ENCODE assay signal across 16 mouse cellular contexts in the genomic region with DNA sequence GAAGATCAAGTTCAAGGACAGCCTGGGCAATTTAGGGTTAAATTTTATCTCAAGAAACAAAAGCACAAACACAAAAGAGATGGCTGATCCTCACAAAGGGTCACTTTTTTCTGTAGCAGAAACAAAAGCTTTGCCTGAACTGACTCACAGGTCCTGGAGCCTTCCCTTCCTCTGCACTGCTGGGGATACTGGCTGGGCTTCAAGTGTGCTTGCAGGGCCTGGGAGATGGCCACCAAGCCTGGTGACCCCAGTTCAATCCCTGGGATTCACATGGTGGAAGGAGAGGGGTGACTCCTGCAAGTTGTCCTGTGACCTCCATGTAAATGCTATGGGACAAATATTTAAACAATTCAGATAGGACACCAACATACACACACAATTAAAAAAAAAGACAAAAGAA. TPM values are rescaled to one million over a fixed set of nuclear protein-coding genes. Genes with fewer than 3 reads are reported as not detected.
A peak's percentile ranks its signal among the peaks of the same experiment; 100 is the strongest.
DNase-seq lines count a peak whose midpoint lies in the region; ATAC-seq lines count a peak whose summit lies in the region.
"Had no signal": no experiment of that assay in that cellular context is flagged by ENCODE, and none has a peak within 500 bp of the region (broad histone marks: within the 10 kb centered on the region; RNA-seq: fewer than 3 reads in every experiment).

No protein-coding gene starts in this region.

- H3K9me3 ChIP-seq in forebrain, embryonic 15.5 days = no peaks in the 10 kb centered on the region
- no peaks in the 10 kb centered on the region for H3K9me3 ChIP-seq in forebrain, embryonic 11.5 days (ENCODE audit: control insufficient read depth, low read length)
- no peaks in the 10 kb centered on the region for H3K9me3 ChIP-seq in kidney, embryonic 15.5 days (replicated peaks)
- no peaks in the 10 kb centered on the region for H3K9me3 ChIP-seq in midbrain, embryonic 15.5 days
- H3K9me3 ChIP-seq in midbrain, embryonic 13.5 days = no peaks in the 10 kb centered on the region
- H3K9me3 ChIP-seq in neural tube, embryonic 15.5 days (replicated peaks) = no peaks in the 10 kb centered on the region
- H3K9me3 ChIP-seq: embryonic facial prominence, embryonic 12.5 days; G1E had no signal

- no peaks in the 10 kb centered on the region for H3K27me3 ChIP-seq in forebrain, embryonic 15.5 days
- no peaks in the 10 kb centered on the region for H3K27me3 ChIP-seq in forebrain, embryonic 11.5 days (ENCODE audit: control insufficient read depth, insufficient read depth, low read length)
- H3K27me3 ChIP-seq in kidney, embryonic 15.5 days = no peaks in the 10 kb centered on the region
- H3K27me3 ChIP-seq in midbrain, embryonic 15.5 days (replicated peaks) = no peaks in the 10 kb centered on the region
- H3K27me3 ChIP-seq in midbrain, embryonic 13.5 days = no peaks in the 10 kb centered on the region
- no peaks in the 10 kb centered on the region for H3K27me3 ChIP-seq in neural tube, embryonic 15.5 days (replicated peaks)
- H3K27me3 ChIP-seq: embryonic facial prominence, embryonic 12.5 days had no signal

- H3K9ac ChIP-seq in forebrain, embryonic 15.5 days (replicated peaks) = no peak overlapping the region
- H3K9ac ChIP-seq in forebrain, embryonic 11.5 days (ENCODE audit: low read length) = no peak overlapping the region
- H3K9ac ChIP-seq in kidney, embryonic 15.5 days = no peak overlapping the region
- H3K9ac ChIP-seq in midbrain, embryonic 15.5 days = no peak overlapping the region
- H3K9ac ChIP-seq in midbrain, embryonic 13.5 days (replicated peaks) = no peak overlapping the region
- H3K9ac ChIP-seq in neural tube, embryonic 15.5 days (replicated peaks) = no peak overlapping the region
- H3K9ac ChIP-seq: embryonic facial prominence, embryonic 12.5 days had no signal

- ATAC-seq in forebrain, embryonic 15.5 days (replicated peaks) = no peak
- no peak for ATAC-seq in forebrain, embryonic 11.5 days (replicated peaks; ENCODE audit: low FRiP score)
- no peak for ATAC-seq in kidney, embryonic 15.5 days (replicated peaks; ENCODE audit: low FRiP score)
- ATAC-seq in midbrain, embryonic 15.5 days (replicated peaks) = no peak
- no peak for ATAC-seq in midbrain, embryonic 13.5 days
- ATAC-seq in neural tube, embryonic 15.5 days (ENCODE audit: low FRiP score) = no peak

- H3K36me3 ChIP-seq in forebrain, embryonic 15.5 days = peaks cover 8% of the 10 kb centered on the region; the same call in 1 of the 2 replicates
- no peaks in the 10 kb centered on the region for H3K36me3 ChIP-seq in forebrain, embryonic 11.5 days (ENCODE audit: control insufficient read depth, insufficient read depth, low read length)
- H3K36me3 ChIP-seq in kidney, embryonic 15.5 days = peaks cover 11% of the 10 kb centered on the region
- peaks cover 5% of the 10 kb centered on the region; the same call in 1 of the 2 replicates for H3K36me3 ChIP-seq in midbrain, embryonic 15.5 days (replicated peaks)
- peaks cover 15% of the 10 kb centered on the region for H3K36me3 ChIP-seq in midbrain, embryonic 13.5 days
- H3K36me3 ChIP-seq in neural tube, embryonic 15.5 days = peaks cover 5% of the 10 kb centered on the region; the same call in 1 of the 2 replicates

- peak overlapping the region; percentile 96; the same call in 1 of the 2 replicates for H3K27ac ChIP-seq in forebrain, embryonic 15.5 days (replicated peaks)
- no peak overlapping the region for H3K27ac ChIP-seq in forebrain, embryonic 11.5 days (ENCODE audit: low read depth, low read length)
- 0 out of 2 replicates have a peak overlapping the region, but pooled peaks have one; percentile 13 for H3K27ac ChIP-seq in kidney, embryonic 15.5 days
- peak overlapping the region; percentile 89; the same call in 1 of the 2 replicates for H3K27ac ChIP-seq in midbrain, embryonic 15.5 days
- H3K27ac ChIP-seq in midbrain, embryonic 13.5 days = no peak overlapping the region; the same call in 1 of the 2 replicates
- H3K27ac ChIP-seq in neural tube, embryonic 15.5 days (replicated peaks) = peak overlapping the region; percentile 88; the same call in 1 of the 2 replicates

- DNase-seq in forebrain, embryonic 11.5 days (ENCODE audit: low spot score) = no peak
- no peak for DNase-seq in kidney, adult 9 months
- no peak for DNase-seq in adrenal gland, postnatal 25 days
- DNase-seq: cerebellum, postnatal 10 days; gastrocnemius, postnatal 36 days; kidney, postnatal 25 days; right cerebral cortex, postnatal 4 days; thymus, postnatal 36 days had no signal

- peaks cover 55% of the 10 kb centered on the region for H3K4me1 ChIP-seq in forebrain, embryonic 15.5 days
- peaks cover 13% of the 10 kb centered on the region; the same call in 1 of the 2 replicates for H3K4me1 ChIP-seq in forebrain, embryonic 11.5 days (replicated peaks; ENCODE audit: control insufficient read depth, insufficient read depth, low read length)
- H3K4me1 ChIP-seq in kidney, embryonic 15.5 days = peaks cover 68% of the 10 kb centered on the region
- H3K4me1 ChIP-seq in midbrain, embryonic 15.5 days = peaks cover 38% of the 10 kb centered on the region
- H3K4me1 ChIP-seq in midbrain, embryonic 13.5 days (replicated peaks) = peaks cover 55% of the 10 kb centered on the region
- peaks cover 61% of the 10 kb centered on the region for H3K4me1 ChIP-seq in neural tube, embryonic 15.5 days

- H3K4me2 ChIP-seq in forebrain, embryonic 15.5 days (replicated peaks) = no peak overlapping the region
- H3K4me2 ChIP-seq in forebrain, embryonic 11.5 days (ENCODE audit: low read depth, low read length, severe bottlenecking) = no peak overlapping the region
- no peak overlapping the region for H3K4me2 ChIP-seq in kidney, embryonic 15.5 days
- no peak overlapping the region for H3K4me2 ChIP-seq in midbrain, embryonic 15.5 days
- no peak overlapping the region for H3K4me2 ChIP-seq in midbrain, embryonic 13.5 days (replicated peaks)
- H3K4me2 ChIP-seq in neural tube, embryonic 15.5 days = no peak overlapping the region
- H3K4me2 ChIP-seq: embryonic facial prominence, embryonic 12.5 days had no signal

- H3K4me3 ChIP-seq in forebrain, embryonic 15.5 days = no peak overlapping the region
- H3K4me3 ChIP-seq in forebrain, embryonic 11.5 days (ENCODE audit: low read depth, low read length) = no peak overlapping the region
- no peak overlapping the region for H3K4me3 ChIP-seq in kidney, embryonic 15.5 days (replicated peaks)
- H3K4me3 ChIP-seq in midbrain, embryonic 15.5 days = no peak overlapping the region
- no peak overlapping the region for H3K4me3 ChIP-seq in midbrain, embryonic 13.5 days (replicated peaks)
- H3K4me3 ChIP-seq in neural tube, embryonic 15.5 days (replicated peaks) = no peak overlapping the region
- H3K4me3 ChIP-seq: embryonic facial prominence, embryonic 12.5 days; myocyte had no signal

RNA-seq across cellular contexts. Expression of gene Gna12, which starts 40.7 kb away (rescaled TPM):
- 26.3 and 65.4 TPM in 2 replicates for polyA plus RNA-seq in forebrain, embryonic 15.5 days (2015; fragmentation: Nextera tagmentation; extraction: Ambion mirVana)
- polyA plus RNA-seq in forebrain, embryonic 11.5 days (2014; fragmentation: Nextera tagmentation; extraction: Ambion mirVana) = 49.7 and 58.9 TPM in 2 replicates
- polyA plus RNA-seq in kidney, embryonic 15.5 days (2015; fragmentation: Nextera tagmentation; extraction: Ambion mirVana) = 15.9 and 16.1 TPM in 2 replicates
- 49.8 and 63.1 TPM in 2 replicates for polyA plus RNA-seq in midbrain, embryonic 15.5 days (2015; fragmentation: Nextera tagmentation; extraction: Ambion mirVana)
- 12.0 and 12.1 TPM in 2 replicates for polyA plus RNA-seq in midbrain, embryonic 13.5 days (2015; fragmentation: Nextera tagmentation; extraction: Ambion mirVana)
- 17.7 and 43.8 TPM in 2 replicates for polyA plus RNA-seq in neural tube, embryonic 15.5 days (2015; fragmentation: Nextera tagmentation; extraction: Ambion mirVana)
- total RNA-seq in adrenal gland, postnatal 25 days (2021) = 129 and 166 TPM in 2 replicates

Comparison
In these comparisons a context has a peak if more than half of its experiments do, and no peak if none do; other contexts are left out.
1. H3K27ac ChIP-seq: peak in forebrain, embryonic 15.5 days (single experiment), kidney, embryonic 15.5 days (single experiment), midbrain, embryonic 15.5 days (single experiment) and neural tube, embryonic 15.5 days (single experiment); none in forebrain, embryonic 11.5 days (single experiment) and midbrain, embryonic 13.5 days (single experiment).